Mouse (Mus musculus) spleen, postnatal 10 days (tissue): ENCODE results near the gene Rps6.
"Not testable (repeated sequence)": the region's sequence is repeated elsewhere in the genome, so short reads cannot be mapped to it uniquely, and the experiment has no call there.

ENCODE experiments used
- DNase-seq, 2 experiments: peaks; one replicate each; pipeline ENCODE4 v3.0.0; 2021 to 2022; ENCODE audit warnings: low spot score in 2 of 2

Rps6 gene

GRCm38 (mm10) chr4:86852018-86852417 is 5.2 kb downstream of the Rps6 start:
- no peak for DNase-seq

- DNase-seq: no peak
These were observed 5.9 kb downstream of the Rps6 start for GRCm38 (mm10) chr4:86851331-86851730.

GRCm38 (mm10) chr4:86847246-86847645 is 10.0 kb downstream of the Rps6 start:
- DNase-seq: no peak

GRCm38 (mm10) chr4:86845384-86845783 is 11.8 kb downstream of the Rps6 start:
- no peak for DNase-seq

GRCm38 (mm10) chr4:86841141-86841540 is 16.1 kb downstream of the Rps6 start:
- not testable (repeated sequence) for DNase-seq

- DNase-seq: no peak
These were observed 25.3 kb downstream of the Rps6 start for GRCm38 (mm10) chr4:86831896-86832295.

GRCm38 (mm10) chr4:86825143-86825542 is 32.1 kb downstream of the Rps6 start:
- DNase-seq: no peak

GRCm38 (mm10) chr4:86823169-86823568 is 34.0 kb downstream of the Rps6 start:
- peak; percentile 20 to 68 for DNase-seq

- DNase-seq: no peak
These were observed 42.4 kb downstream of the Rps6 start for GRCm38 (mm10) chr4:86814850-86815249.

- no peak for DNase-seq
These were observed 46.6 kb downstream of the Rps6 start for GRCm38 (mm10) chr4:86810604-86811003.
